Mouse (Mus musculus) testis, adult 2 months (tissue): ENCODE results near the gene Zfp513.

ENCODE experiments used
- CTCF ChIP-seq: fragments of 200-500 bp; IDR thresholded peaks from 2 replicates; pipeline ENCODE4 v1.5.1; 2012; ENCODE audit warnings: low read depth, mild to moderate bottlenecking, inconsistent platforms, low read length, moderate library complexity; ENCODE audit not compliant: control insufficient read depth, insufficient read depth, insufficient replicate concordance
- POLR2A ChIP-seq: fragments of 200-500 bp; IDR thresholded peaks from 2 replicates; pipeline ENCODE4 v1.6.1; 2012; ENCODE audit warnings: low read depth, mild to moderate bottlenecking, inconsistent platforms, low read length, moderate library complexity; ENCODE audit not compliant: control insufficient read depth

DNA sequence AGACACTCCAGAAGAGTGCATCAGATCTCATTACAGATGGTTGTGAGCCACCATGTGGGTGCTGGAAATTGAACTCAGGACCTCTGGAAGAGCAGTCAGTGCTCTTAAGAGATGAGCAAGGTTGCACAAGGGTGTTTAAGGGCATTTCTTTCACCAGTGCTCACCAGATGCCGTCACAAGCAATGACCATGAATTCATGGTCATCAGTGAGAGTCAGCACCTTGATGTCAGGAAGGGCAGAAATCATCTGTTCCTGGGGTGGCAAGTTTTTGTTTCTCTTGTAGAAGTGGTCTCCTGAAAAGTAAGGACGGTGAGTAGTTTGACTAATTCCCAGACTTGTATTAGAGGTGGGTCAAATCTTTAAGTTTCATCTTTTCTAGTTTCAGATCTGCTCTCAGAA is 1.8 kb upstream of the Zfp513 start:
- no peak for TF ChIP-seq CTCF
- TF ChIP-seq POLR2A: no peak
